Mouse (Mus musculus): ENCODE data around the gene Gm5737.

DNA sequence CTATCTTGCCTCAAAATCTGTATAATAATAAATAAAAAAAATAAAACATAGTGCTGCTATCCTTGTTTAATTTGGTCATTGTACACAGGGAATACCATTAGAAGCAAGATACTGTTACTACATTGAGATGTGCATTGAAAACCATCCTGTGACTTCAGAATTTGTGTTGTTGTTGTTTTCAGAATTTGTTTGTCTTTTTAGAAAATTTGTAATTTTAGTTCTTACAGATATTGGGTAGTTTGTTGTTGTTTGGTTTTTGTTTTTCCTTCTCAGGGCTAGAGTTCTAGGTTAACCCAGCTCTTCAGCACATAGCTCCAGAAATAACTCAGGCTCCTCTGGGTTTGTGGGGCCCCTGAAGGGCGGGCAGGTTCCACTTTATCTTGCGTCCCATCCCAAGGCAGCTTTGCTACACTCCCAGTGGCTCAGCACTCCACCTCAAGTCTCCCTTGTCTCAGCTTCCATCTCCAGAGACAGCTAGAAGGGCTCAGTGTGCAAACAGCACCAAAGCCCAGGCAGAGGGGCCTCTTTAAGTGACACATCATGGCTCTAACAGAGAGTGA lies 49.4 kb downstream of the Gm5737 start:
- TF ChIP-seq POLR2A (IDR thresholded peaks at IDR 0.05; ENCODE audit: insufficient read depth, low read depth, low read length) = no peak
- TF ChIP-seq CTCF (IDR thresholded peaks at IDR 0.05) = no peak
